Mouse (Mus musculus) testis, adult 2 months (tissue): ENCODE results near the gene Il12b.

ENCODE experiments used
- CTCF ChIP-seq: fragments of 200-500 bp; IDR thresholded peaks from 2 replicates; pipeline ENCODE4 v1.5.1; 2012; ENCODE audit warnings: low read depth, mild to moderate bottlenecking, inconsistent platforms, low read length, moderate library complexity; ENCODE audit not compliant: control insufficient read depth, insufficient read depth, insufficient replicate concordance
- POLR2A ChIP-seq: fragments of 200-500 bp; IDR thresholded peaks from 2 replicates; pipeline ENCODE4 v1.6.1; 2012; ENCODE audit warnings: low read depth, mild to moderate bottlenecking, inconsistent platforms, low read length, moderate library complexity; ENCODE audit not compliant: control insufficient read depth

- TF ChIP-seq POLR2A, result no peak
- no peak for TF ChIP-seq CTCF
Measured at GRCm38 (mm10) chr11:44413371-44413770, 13.5 kb downstream of the Il12b start.
